Comparison of ENCODE assay signal across 33 mouse cellular contexts in genomic region chr15:98521245-98521644, GRCm38 (mm10). TPM values are rescaled to one million over a fixed set of nuclear protein-coding genes. Genes with fewer than 3 reads are reported as not detected.
"Had no signal": no experiment of that assay in that cellular context is flagged by ENCODE, and none has a peak within 500 bp of the region (broad histone marks: within the 10 kb centered on the region; RNA-seq: fewer than 3 reads in every experiment).

No protein-coding gene starts in this region.

- H3K9ac ChIP-seq: limb, embryonic 13.5 days; liver, embryonic 12.5 days; liver, embryonic 15.5 days; lung, embryonic 15.5 days; midbrain, embryonic 15.5 days had no signal

- H3K27ac ChIP-seq: kidney, postnatal 0 days; layer of hippocampus, adult 2 months; limb, embryonic 10.5 days; limb, embryonic 13.5 days; liver, embryonic 12.5 days; liver, embryonic 15.5 days; lung, embryonic 15.5 days; midbrain, embryonic 15.5 days; stomach, postnatal 0 days had no signal

- DNase-seq: kidney, adult 2 months; kidney, postnatal 25 days; layer of hippocampus, adult 9-11 months; liver; lung, adult 18-20 months; lung, postnatal 14 days; lung, postnatal 4 days; right cerebral cortex, postnatal 14 days; thymus, postnatal 25 days had no signal

- H3K9me3 ChIP-seq: limb, embryonic 10.5 days; limb, embryonic 13.5 days; liver, embryonic 12.5 days; liver, embryonic 15.5 days; lung, embryonic 15.5 days; midbrain, embryonic 15.5 days had no signal

- H3K27me3 ChIP-seq: limb, embryonic 13.5 days; liver, embryonic 12.5 days; liver, embryonic 15.5 days; lung, embryonic 15.5 days; midbrain, embryonic 15.5 days had no signal

- H3K4me3 ChIP-seq: layer of hippocampus, adult 2 months; limb, embryonic 10.5 days; limb, embryonic 13.5 days; liver, embryonic 12.5 days; liver, embryonic 15.5 days; lung, embryonic 15.5 days; midbrain, embryonic 15.5 days had no signal

- H3K4me1 ChIP-seq: limb, embryonic 10.5 days; limb, embryonic 13.5 days; lung, embryonic 15.5 days; midbrain, embryonic 15.5 days had no signal

- H3K4me2 ChIP-seq: limb, embryonic 13.5 days; liver, embryonic 12.5 days; liver, embryonic 15.5 days; lung, embryonic 15.5 days; midbrain, embryonic 11.5 days; midbrain, embryonic 15.5 days had no signal

- ATAC-seq: liver, embryonic 12.5 days; midbrain, embryonic 15.5 days had no signal

RNA-seq across cellular contexts. Expression of gene Olfr279, which starts 29.0 kb away (rescaled TPM):
- total RNA-seq: layer of hippocampus, adult 2 months; left cerebral cortex, adult 18-20 months; left cerebral cortex, postnatal 25 days; megakaryocyte progenitor cell, adult 5-6 weeks; megakaryocyte-erythroid progenitor cell, adult 5-6 weeks; monocyte, adult 5-6 weeks had no signal
- polyA plus RNA-seq: kidney, adult 2 months; kidney, embryonic 14.5 days; kidney, postnatal 0 days; large intestine, adult 2 months; limb, embryonic 10.5 days; limb, embryonic 13.5 days; liver, embryonic 12.5 days; liver, embryonic 15.5 days; lung, embryonic 15.5 days; midbrain, embryonic 11.5 days; midbrain, embryonic 15.5 days; neural tube, embryonic 11.5 days; neural tube, embryonic 14.5 days; small intestine, adult 2 months; spleen, adult 2 months; stomach, embryonic 14.5 days; stomach, postnatal 0 days; thymus, postnatal 0 days had no signal

RNA-seq across cellular contexts. Expression of gene Lalba, which starts 38.7 kb away (rescaled TPM):
- total RNA-seq: layer of hippocampus, adult 2 months; layer of hippocampus, postnatal 25 days; left cerebral cortex, adult 18-20 months; left cerebral cortex, postnatal 25 days; megakaryocyte progenitor cell, adult 5-6 weeks; megakaryocyte-erythroid progenitor cell, adult 5-6 weeks; monocyte, adult 5-6 weeks had no signal
- polyA plus RNA-seq: kidney, adult 2 months; large intestine, adult 2 months; liver, embryonic 12.5 days; liver, embryonic 15.5 days; midbrain, embryonic 11.5 days; midbrain, embryonic 15.5 days; neural tube, embryonic 11.5 days; neural tube, embryonic 14.5 days; small intestine, adult 2 months; spleen, adult 2 months; stomach, embryonic 14.5 days had no signal

RNA-seq across cellular contexts. Expression of gene 4930415O20Rik, which starts 49.6 kb away (rescaled TPM):
- total RNA-seq: layer of hippocampus, adult 2 months; left cerebral cortex, adult 18-20 months; left cerebral cortex, postnatal 25 days; megakaryocyte progenitor cell, adult 5-6 weeks; megakaryocyte-erythroid progenitor cell, adult 5-6 weeks; monocyte, adult 5-6 weeks had no signal
- polyA plus RNA-seq: limb, embryonic 13.5 days; liver, embryonic 12.5 days; liver, embryonic 15.5 days; lung, embryonic 15.5 days; neural tube, embryonic 11.5 days; spleen, adult 2 months; stomach, embryonic 14.5 days; thymus, postnatal 0 days had no signal
